Mouse (Mus musculus) gastrocnemius, postnatal 14 days (tissue): Measurements from ENCODE around the gene Dmkn. TPM values are rescaled to one million over a fixed set of nuclear protein-coding genes. Genes with fewer than 3 reads are reported as not detected.
"Not testable (repeated sequence)": the region's sequence is repeated elsewhere in the genome, so short reads cannot be mapped to it uniquely, and the experiment has no call there.

Experiments used
- DNase-seq: peaks from one replicate; pipeline ENCODE4 v3.0.0; 2021; ENCODE audit warnings: mixed read lengths
- intact Hi-C: fragments of 180-260 bp; cut with DNase I; formaldehyde crosslinking; loops from one replicate; pipeline ENCODE4 v1.15.1; 2025; ENCODE audit warnings: low total_unique reads
- long read RNA-seq, 2 experiments: library from polyadenylated mRNA; stranded (forward); transcript quantifications; one replicate each; pipeline ENCODE4 v2.0.0; 2021
- total RNA-seq, 2 experiments: library from RNA; stranded (reverse); gene quantifications; 2 replicates each; pipeline ENCODE4 v1.2.3; 2021

Gene Dmkn
- total RNA-seq, result under 1 TPM in 1 of 2 experiments, not detected in 1; 0.57 TPM
- long read RNA-seq, experiment 1, result 0 reads
- long read RNA-seq, experiment 2, result 0 reads

GRCm38 (mm10) chr7:30763456-30763855, at the start of gene Dmkn:
Gene Dmkn, plus strand, starts transcription at chr7:30763756.
- intact Hi-C loops, result no loop called here
- DNase-seq, result no peak

DNA sequence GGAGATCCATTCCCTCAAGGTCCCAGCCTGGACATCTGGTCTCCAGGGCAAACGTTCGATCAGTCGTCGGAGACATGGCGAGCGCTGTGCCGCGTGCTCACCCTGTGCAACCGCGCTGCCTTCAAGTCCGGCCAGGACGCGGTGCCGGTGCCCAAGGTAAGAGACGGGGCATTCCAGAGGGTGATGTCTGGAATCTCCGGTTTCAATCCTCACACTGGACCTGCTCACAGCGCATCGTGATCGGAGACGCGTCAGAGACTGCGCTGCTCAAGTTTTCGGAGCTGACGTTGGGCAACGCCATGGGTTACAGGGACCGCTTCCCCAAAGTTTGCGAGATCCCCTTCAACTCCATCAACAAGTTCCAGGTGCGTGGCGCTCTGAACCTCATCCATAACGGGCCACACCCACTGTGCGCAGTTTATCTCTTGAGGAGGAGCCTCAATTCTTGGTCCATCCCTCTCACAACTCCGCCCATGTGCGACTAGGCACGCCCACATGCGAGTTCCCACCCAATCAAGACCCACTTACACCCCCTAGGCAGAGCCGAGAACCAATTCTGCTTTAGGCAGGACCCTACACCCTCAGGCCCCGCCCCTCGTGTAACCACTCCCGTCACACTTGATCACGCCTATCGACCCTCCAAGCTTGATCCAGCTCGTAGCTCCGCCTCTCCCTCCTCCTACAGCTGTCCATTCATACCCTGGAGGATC, 46.4 kb upstream of the Dmkn start:
- DNase-seq, result peak; percentile 46
- intact Hi-C loops, result no loop called here

- intact Hi-C loops, result no loop called here
- no peak for DNase-seq
Observed at GRCm38 (mm10) chr7:30717716-30718046, 45.9 kb upstream of the Dmkn start.

DNA sequence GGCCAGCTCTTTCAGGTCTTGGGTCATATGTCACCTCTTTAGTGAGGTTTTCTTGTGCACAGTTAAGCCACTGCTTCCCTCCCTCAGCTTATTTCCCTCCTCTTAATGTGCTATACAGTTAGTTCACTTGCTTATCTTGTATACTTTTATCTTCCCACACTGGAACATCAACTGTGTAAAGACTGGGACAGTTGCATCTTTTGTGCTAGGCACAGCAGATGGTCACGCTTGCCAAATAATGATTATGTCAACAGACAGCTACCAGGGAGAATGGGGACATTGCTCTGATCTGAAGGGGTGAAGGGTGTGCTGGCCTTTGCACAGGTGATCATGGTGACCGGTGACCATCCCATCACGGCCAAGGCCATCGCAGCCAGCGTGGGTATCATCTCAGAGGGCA, 43.9 kb upstream of the Dmkn start:
- intact Hi-C loops, result no loop called here
- no peak for DNase-seq

DNA sequence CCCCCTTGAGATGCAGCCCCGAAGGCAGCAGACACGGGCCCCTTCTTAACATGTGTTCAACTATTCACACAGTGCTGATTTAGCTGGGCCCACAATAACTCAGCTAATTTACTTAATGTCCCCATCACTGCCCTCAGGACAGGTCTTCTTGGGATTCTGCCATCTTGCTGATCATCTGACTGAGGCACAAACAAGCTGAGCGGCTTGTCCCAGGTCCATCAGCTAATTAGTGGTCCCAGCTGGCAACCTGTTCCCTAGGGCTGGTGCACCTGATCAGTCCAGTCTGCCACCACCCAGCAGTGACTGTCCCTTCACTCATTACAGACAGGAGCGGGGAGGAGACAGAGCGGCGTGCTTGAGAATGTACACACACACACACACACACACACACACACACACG, 42.3 kb upstream of the Dmkn start:
- DNase-seq, result no peak
- intact Hi-C loops, result no loop called here

DNA sequence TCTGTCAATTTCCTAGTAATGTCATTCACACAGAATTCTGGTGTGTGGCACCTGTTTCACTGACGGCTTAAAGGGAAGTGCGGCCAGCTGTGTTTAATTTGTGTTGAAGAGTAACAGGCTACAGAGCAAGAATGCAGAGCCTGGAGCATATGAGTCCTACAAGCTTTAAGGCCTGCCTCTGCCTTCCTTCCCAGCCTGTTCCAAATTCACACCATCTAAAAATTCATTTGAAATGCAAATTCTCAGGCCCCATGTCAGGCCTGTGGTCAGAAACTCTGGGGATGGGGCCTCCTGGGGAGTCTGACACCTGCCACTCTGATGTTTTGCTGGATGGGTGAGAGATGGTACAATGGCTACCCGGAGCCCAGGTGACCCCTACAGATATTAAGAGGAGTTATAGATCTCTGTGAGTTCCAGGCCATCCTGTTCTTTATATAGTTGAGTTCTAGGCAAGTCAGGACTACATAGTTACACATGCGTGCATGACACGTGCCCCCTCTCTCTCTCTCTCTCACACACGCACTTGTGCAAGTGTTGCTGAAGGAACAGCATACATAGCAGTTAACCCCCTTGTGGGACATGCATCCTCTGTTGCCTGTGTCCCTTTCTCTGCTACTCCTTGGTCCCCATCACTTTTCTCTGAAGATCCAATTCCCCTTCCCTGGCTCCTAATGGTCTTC, 40.1 kb upstream of the Dmkn start:
- no peak for DNase-seq
- intact Hi-C loops, result no loop called here

DNA sequence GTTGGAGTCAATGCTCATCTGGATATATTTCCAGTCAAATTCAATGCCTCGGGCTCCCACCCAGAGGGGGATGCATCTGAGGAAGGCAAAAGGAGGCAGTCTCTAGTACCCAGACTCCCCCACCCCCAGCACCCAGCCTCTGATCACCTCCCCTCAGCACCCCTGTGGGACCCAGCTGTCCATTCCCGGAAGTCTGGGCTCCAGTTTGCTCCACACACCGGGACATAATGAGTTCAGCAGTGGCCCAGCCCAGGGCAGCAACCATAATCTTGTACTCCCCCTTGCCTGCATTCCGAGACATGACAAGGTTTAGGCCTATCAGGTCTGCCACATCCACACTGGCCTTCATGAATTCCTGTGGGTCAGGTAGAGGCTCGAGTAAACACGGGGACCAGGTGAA, 35.3 kb upstream of the Dmkn start:
- no peak for DNase-seq
- intact Hi-C loops, result no loop called here

- intact Hi-C loops, result no loop called here
- no peak for DNase-seq
Observed at GRCm38 (mm10) chr7:30728739-30729395, 34.7 kb upstream of the Dmkn start.

GRCm38 (mm10) chr7:30729396-30730063, 34.0 kb upstream of the Dmkn start, which contains the start of gene Tmem147:
Gene Tmem147, minus strand, starts transcription at chr7:30729540.
- intact Hi-C loops, result no loop called here
- peak; percentile 95 for DNase-seq

- intact Hi-C loops, DNase-seq: not testable (repeated sequence)
Observed at GRCm38 (mm10) chr7:30730064-30730722, 33.4 kb upstream of the Dmkn start.

- intact Hi-C loops, result no loop called here
Observed at GRCm38 (mm10) chr7:30736211-30736610, 27.3 kb upstream of the Dmkn start.

GRCm38 (mm10) chr7:30742570-30742969, 21.0 kb upstream of the Dmkn start:
- intact Hi-C loops, DNase-seq: not testable (repeated sequence)

More at GRCm38 (mm10) chr7:30736211-30736610, 27.3 kb upstream of the Dmkn start:
- no peak for DNase-seq

- DNase-seq, intact Hi-C loops: not testable (repeated sequence)
Observed at GRCm38 (mm10) chr7:30743617-30744016, 19.9 kb upstream of the Dmkn start, which contains the start of gene Gapdhs. Gene Gapdhs, minus strand, starts transcription at chr7:30743681.

DNA sequence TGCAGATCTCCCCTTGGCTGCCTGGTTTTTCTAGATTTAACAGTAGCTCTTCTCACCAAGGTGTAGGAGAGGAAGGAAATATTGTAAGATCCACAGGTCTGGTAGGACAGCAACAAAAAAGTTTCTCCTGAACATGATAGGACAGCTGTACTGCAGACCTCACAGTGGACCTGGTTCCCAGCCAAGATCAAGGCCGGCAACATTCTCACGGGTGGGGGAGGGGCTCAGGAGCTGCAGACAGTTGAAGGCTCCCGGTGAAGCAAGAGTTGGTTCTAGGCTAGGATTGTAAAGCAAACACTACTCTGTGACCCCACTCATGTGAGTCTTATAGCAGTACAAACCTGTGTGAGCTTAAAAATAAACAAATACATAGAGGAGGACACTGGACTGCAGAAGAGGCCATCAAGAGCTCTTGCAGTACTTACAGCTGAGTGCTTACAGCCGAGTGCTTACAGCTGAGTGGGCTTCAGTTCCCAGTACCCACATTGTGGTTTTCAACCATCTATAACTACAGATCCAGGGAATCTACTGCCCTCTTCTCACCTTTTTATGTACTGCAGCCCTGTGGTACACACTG, 19.4 kb upstream of the Dmkn start:
- DNase-seq, result peak; percentile 30

DNA sequence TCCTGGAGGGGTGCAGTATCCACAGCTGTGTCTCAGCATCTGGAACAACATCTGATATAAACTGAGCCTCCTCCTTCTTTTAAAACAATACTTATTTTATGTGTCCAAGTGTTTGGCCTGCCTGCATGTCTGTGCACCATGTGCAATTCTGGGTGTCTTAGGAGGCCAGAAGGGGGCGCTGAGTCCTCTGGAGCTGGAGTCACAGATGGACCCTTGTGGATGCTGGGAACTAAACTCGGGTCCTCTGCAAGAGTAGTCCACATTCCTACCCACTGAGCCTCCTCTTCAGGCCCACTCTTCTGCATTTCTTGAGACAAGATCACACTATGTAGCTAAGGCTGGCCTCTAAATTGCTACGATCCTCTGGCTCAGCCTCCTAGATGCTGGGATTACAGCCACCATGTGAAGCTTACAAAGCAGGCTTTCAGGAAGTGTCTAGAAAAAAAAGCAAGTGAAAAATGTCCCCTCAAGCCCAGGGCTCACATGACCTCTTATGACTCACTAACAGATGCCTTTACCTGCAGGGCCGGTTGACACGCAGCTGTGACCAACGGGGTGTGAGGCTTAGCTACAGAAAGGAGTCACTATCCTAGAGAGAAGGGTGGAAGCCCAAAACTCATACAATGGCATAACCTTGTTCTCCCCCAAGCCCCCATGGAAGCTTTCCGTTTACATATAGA, 15.9 kb upstream of the Dmkn start:
- DNase-seq, result no peak
- intact Hi-C loops, result no loop called here

More for the DNA sequence above, 19.4 kb upstream of the Dmkn start:
- intact Hi-C loops, result no loop called here

GRCm38 (mm10) chr7:30749824-30750606, 13.5 kb upstream of the Dmkn start:
- DNase-seq, result no peak
- intact Hi-C loops, result no loop called here

DNA sequence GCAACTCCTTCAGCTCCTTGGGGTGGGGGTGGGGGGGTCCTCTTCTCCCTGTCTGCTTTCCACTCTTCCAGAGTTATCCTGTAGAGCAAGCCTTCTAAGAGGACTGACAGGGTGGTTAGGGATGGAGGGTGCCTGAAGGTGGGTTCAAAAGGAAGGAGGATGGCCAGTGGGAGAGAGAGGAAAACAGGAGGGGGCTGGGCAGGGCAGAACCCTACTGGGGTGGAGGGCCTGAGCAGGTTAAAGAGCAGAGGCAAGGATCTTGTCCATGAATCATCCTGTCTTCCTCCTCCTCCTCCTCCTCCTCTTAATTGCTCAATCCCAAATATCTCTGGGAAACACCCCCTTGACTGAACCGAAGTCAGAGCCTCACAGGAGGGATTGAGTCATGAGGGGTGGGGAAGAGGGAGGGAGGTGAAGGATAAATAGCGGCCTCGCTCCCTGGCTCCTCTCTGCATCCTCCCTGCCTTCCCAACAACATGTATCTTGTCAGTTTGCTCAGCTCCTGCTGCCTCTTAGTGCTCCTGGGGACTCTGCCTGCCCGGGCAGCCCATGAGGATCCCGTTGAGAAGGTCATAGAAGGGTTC, 12.4 kb upstream of the Dmkn start, which contains the start of gene Sbsn:
Gene Sbsn (plus strand): TSS at position 386 of the 584 bp plus-strand sequence.
- intact Hi-C loops, result no loop called here
- no peak for DNase-seq
